Mouse (Mus musculus): ENCODE measurements around the gene Capn10. TPM values are rescaled to one million over a fixed set of nuclear protein-coding genes. Genes with fewer than 3 reads are reported as not detected.
"Not testable (repeated sequence)": the region's sequence is repeated elsewhere in the genome, so short reads cannot be mapped to it uniquely, and the experiment has no call there.

The Capn10 gene
- polyA plus RNA-seq, 1 experiment from 2014 or later: 53.0 TPM

- Histone ChIP-seq H3K27ac (no peak overlapping the region), H3K36me3 (no peaks in the 10 kb centered on the region), H3K4me3 (no peak overlapping the region), H3K9me3 (no peaks in the 10 kb centered on the region), H3K4me1 (replicated peaks) (peaks cover 3% of the 10 kb centered on the region; the same call in 1 of the 2 replicates), H3K27me3 (ENCODE audit: insufficient read depth, poor library complexity, severe bottlenecking) (no peaks in the 10 kb centered on the region)
- DNase-seq (ENCODE audit: low spot score): no peak
- 86% methylated on average over 1 of the region's 1 CpGs for WGBS
Observed at GRCm38 (mm10) chr1:92958999-92959398, 24.8 kb downstream of the Capn10 start.

DNA sequence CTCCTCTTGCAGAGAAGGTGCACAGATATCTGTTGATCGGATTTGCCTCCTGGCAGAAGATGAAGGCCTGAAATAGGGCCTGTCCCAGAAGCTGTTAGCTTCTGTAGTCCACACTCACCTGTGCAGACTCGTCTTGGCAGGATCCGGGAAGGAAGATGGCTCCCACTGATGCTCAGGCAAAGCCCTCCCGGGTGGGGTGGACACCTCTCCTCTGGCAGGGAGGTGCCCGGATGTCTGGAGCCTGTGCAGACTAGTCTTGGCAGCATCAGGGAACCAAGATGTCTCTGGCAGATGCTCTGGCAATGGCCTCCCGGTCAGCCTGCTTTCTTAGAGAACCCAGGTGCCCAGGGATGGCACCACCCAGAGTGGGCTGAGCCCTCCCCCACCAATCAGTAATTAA, 36.6 kb downstream of the Capn10 start:
- not testable (repeated sequence) for H3K4me3 ChIP-seq; H3K36me3 ChIP-seq; H3K9me3 ChIP-seq; H3K27ac ChIP-seq; H3K27me3 ChIP-seq (ENCODE audit: insufficient read depth, poor library complexity, severe bottlenecking); H3K4me1 ChIP-seq (replicated peaks); DNase-seq (ENCODE audit: low spot score)
- 89% methylated on average over 6 of the region's 6 CpGs for WGBS

DNA sequence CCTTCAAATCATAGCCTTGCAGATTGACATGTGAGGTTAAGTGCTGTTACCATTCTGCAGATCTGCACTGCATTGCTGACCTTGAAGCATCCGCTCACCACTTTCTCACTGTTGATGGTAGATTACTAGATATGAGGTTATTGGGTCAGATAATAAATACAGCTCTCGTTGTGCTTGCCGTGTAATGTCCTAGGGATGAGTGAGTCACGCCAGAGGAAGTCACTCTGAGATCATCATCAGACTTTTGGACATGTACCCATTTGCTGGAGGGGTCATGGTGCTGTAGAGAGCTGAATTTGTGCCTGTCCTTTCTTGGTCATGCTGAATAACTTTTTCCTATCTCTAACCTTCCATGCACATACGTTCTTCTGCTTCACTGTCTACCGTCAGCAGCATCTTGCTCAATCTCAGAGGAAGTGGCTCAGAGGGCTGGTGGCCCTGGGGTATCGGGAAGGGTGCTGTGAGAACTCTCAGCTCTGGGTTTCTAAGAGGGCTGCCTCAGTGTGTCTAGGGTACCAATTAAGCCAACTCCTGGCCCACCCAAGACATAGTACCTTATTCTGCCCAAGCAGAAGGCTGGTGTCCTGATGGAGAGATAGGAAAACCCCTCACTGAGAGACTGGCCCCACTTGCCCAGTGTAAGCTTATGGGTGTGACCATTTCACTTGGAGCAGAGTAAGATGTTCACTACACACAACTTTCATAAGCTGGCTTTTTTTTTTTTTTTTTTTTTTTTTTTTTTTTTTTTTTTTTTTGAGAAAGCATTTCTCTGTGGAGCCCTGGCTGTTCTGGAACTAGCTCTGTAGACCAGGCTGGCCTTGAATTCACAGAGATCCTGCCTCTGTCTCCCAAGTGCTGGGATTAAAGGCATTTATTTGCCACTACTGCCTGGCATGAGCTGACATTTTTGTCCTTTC, 38.0 kb downstream of the Capn10 start:
- Histone ChIP-seq H3K36me3 (no peaks in the 10 kb centered on the region), H3K9me3 (no peaks in the 10 kb centered on the region), H3K4me1 (replicated peaks) (peaks cover 13% of the 10 kb centered on the region), H3K27ac (no peak overlapping the region), H3K27me3 (ENCODE audit: insufficient read depth, poor library complexity, severe bottlenecking) (0 out of 2 replicates have a peak, but pooled peaks cover 6% of the 10 kb centered on the region), H3K4me3 (no peak overlapping the region)
- 93% methylated on average over 7 of the region's 7 CpGs for WGBS
- no peak for DNase-seq (ENCODE audit: low spot score)

DNA sequence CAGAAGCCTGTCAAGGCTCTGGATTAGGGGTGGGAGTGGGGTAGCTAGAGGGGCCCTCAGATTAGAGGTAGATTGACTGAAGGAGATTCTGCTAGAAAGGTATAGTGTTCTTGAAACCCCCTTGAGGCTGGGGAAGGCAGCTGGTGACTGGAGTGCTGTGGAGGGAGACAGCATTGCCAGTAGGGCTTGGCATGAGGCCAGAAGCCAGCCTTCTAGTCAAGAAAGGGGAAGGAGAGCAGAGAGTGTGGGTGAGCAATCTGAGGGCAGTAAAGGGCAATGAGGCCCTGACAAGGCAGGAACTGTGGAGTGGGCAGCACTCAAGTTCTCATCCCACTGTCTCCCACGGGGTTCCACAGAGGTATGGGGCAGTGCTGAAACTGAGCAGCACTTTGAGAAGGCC, 38.7 kb downstream of the Capn10 start:
- DNase-seq (ENCODE audit: low spot score): no peak
- 81% methylated on average over 1 of the region's 1 CpGs for WGBS
- Histone ChIP-seq H3K4me3 (no peak overlapping the region), H3K36me3 (no peaks in the 10 kb centered on the region), H3K4me1 (replicated peaks) (peaks cover 13% of the 10 kb centered on the region), H3K27ac (no peak overlapping the region), H3K9me3 (no peaks in the 10 kb centered on the region), H3K27me3 (ENCODE audit: insufficient read depth, poor library complexity, severe bottlenecking) (0 out of 2 replicates have a peak, but pooled peaks cover 6% of the 10 kb centered on the region)

DNA sequence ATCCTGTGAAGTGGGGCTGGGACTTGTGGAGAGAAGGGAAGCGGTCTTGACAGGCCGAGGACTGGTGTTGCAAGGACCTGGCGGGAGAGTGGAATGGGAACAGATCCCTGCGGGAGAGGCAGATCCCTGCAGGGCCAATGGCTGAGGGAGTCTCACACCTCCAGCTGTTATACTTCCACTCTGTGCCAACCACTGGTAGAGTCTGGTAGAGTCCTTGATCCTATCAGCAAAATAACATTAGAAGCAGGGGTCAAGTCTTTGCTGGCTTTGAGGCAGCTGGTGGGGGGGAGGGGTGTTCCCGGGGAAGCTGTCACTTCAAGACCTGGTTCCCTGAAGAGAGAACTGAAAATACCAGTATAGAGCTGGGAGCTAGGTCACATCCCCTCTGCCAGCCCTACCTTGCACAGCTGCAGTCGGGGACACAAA, 42.0 kb downstream of the Capn10 start:
- 51% methylated on average over 6 of the region's 6 CpGs for WGBS
- Histone ChIP-seq H3K4me3 (no peak overlapping the region), H3K9me3 (no peaks in the 10 kb centered on the region), H3K27me3 (ENCODE audit: insufficient read depth, poor library complexity, severe bottlenecking) (0 out of 2 replicates have a peak, but pooled peaks cover 6% of the 10 kb centered on the region), H3K27ac (no peak overlapping the region), H3K36me3 (no peaks in the 10 kb centered on the region), H3K4me1 (replicated peaks) (peaks cover 21% of the 10 kb centered on the region)
- DNase-seq (ENCODE audit: low spot score): no peak

DNA sequence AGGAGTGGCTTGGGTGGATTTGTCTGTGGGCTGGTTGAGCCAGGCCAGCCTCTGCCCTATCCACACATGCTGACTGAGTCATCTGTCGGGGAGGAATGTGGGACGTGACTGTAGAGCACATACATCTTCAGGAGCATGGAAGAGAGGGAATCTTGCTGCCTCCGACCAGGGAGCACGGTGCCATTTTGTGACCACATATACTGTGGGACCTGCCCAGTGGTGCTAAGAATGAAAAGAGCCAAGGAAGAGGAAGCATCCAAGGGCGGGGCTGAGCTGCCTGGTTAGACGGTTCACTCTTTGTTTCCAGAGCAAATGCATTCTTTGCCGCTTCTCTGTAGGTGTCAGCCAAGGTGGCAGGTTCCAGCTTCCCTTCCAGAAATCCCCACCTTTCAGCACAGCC, 44.5 kb downstream of the Capn10 start:
- Histone ChIP-seq H3K36me3 (no peaks in the 10 kb centered on the region), H3K27me3 (ENCODE audit: insufficient read depth, poor library complexity, severe bottlenecking) (0 out of 2 replicates have a peak, but pooled peaks cover 6% of the 10 kb centered on the region), H3K9me3 (no peaks in the 10 kb centered on the region), H3K4me1 (replicated peaks) (peaks cover 21% of the 10 kb centered on the region), H3K4me3 (no peak overlapping the region), H3K27ac (no peak overlapping the region)
- DNase-seq (ENCODE audit: low spot score): no peak
- WGBS: 49% methylated on average over 7 of the region's 7 CpGs

DNA sequence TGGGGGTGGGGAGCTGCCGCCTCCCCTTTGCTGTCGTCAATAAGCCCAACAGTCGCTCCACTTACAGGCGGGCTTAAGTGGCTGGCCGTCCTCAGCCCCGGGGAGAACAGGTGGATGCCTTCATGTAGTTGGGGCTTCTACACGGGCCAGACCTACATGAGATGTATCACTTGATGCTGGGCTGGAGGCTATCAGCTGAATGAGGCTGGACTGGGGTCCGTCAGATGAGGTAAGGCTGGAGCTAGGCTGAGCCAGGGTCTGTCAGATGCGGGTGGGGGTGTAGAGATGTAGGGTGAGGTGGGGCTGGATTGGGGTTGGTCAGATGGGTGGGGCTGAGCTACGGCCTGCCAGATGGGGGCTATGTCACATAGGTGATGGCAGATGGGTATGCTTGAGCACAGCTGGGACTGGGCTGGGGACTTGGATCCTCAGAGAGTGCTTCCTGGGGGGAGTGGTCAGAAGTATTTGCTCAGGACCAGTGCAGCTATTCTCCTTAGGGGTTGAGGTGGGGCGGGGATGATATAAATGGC, 45.0 kb downstream of the Capn10 start:
- H3K4me3 ChIP-seq: no peak overlapping the region
- no peak overlapping the region for H3K27ac ChIP-seq
- no peak for DNase-seq (ENCODE audit: low spot score)
- peaks cover 21% of the 10 kb centered on the region for H3K4me1 ChIP-seq (replicated peaks)
- 35% methylated on average over 11 of the region's 11 CpGs for WGBS
- H3K27me3 ChIP-seq (ENCODE audit: insufficient read depth, poor library complexity, severe bottlenecking): 0 out of 2 replicates have a peak, but pooled peaks cover 6% of the 10 kb centered on the region
- no peaks in the 10 kb centered on the region for H3K36me3 ChIP-seq
- H3K9me3 ChIP-seq: no peaks in the 10 kb centered on the region

DNA sequence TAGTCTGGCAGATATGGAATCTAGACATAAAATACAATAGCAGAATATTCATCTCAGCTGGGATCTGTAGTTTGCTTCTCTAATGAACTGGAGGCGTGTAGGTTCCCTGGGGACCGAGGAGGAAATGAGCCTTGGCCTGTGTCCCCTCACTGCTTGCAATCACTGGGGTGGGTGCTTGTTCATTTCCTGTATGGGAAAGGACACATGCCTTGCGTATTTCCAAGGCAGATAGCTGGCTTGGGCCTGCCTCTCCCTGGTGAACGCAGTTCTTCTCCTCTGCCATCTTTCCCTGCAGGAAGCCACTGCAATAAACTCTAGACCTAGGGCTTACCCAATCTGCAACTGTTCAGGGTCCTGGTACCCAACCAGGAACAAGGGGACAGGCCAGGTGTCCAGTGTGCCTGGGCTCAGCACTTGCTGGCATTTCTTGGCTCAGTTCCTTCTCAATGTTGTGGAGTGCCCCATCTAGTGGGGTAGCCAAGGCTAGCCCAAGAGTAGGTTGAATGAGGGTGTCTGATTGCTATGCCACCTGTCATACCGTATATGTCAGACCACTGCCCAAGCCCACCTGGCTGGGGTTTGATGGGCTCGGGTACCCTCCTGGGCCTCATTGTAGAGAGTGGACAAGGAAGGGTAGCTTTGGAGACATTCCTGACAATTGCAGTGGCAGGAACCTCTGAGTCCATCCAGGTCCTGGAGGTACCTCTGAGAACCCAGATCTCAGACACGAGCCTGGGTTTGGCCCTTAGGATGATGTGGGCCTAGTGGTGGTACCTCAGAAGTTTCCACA, 47.1 kb downstream of the Capn10 start:
- H3K36me3 ChIP-seq: no peaks in the 10 kb centered on the region
- no peak overlapping the region for H3K27ac ChIP-seq
- no peak overlapping the region for H3K4me3 ChIP-seq
- H3K27me3 ChIP-seq (ENCODE audit: insufficient read depth, poor library complexity, severe bottlenecking): 0 out of 2 replicates have a peak, but pooled peaks cover 5% of the 10 kb centered on the region
- no peaks in the 10 kb centered on the region for H3K9me3 ChIP-seq
- WGBS: 86% methylated on average over 7 of the region's 7 CpGs
- no peak for DNase-seq (ENCODE audit: low spot score)
- H3K4me1 ChIP-seq (replicated peaks): peaks cover 15% of the 10 kb centered on the region

DNA sequence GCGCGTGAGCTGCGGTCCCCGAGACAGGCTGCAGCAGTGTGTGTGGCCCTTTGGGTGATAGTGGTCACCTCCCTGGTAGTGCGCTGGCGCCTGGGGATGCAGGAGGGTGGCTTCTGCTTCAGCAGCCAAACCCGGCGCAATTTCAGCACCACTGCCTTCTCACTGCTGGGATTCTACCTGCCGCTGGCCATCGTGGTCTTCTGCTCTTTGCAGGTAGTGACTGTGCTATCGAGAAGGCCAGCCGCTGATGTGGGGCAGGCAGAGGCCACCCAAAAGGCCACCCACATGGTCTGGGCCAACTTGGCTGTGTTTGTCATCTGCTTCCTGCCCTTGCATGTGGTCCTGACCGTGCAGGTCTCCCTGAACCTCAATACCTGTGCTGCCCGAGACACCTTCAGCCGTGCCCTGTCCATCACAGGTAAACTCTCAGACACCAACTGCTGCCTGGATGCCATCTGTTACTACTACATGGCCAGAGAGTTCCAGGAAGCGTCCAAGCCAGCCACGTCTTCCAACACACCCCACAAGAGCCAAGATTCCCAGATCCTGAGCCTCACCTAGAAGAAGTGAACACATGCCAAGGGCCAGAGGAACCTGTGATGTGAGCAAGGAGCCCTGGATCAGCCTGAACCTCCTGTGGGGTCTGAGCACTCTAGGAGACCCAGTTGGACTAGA, 48.9 kb downstream of the Capn10 start:
- no peaks in the 10 kb centered on the region for H3K27me3 ChIP-seq (ENCODE audit: insufficient read depth, poor library complexity, severe bottlenecking)
- no peaks in the 10 kb centered on the region for H3K9me3 ChIP-seq
- no peak overlapping the region for H3K27ac ChIP-seq
- H3K36me3 ChIP-seq: no peaks in the 10 kb centered on the region
- no peak for DNase-seq (ENCODE audit: low spot score)
- H3K4me1 ChIP-seq (replicated peaks): peaks cover 8% of the 10 kb centered on the region; the same call in 1 of the 2 replicates
- 90% methylated on average over 17 of the region's 17 CpGs for WGBS
- H3K4me3 ChIP-seq: no peak overlapping the region

DNA sequence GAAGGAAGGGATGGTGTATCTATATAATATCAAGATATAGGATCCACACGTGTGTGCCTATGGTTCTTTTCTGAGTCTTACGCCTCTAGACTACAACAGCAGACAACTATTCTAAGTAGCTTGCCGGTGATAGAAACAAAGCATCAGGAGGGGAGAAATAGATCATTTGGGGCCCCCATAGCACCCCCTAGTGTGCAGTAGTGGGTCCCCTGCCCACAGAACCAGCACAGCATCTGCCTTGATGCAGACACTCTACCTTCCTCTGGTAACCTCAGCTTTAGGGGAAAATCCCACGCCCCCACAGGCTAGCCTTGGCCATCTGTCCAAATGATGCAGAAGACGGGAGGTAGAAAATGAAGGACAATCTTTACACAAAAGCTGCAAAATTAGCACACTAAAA, 50.8 kb downstream of the Capn10 start:
- 89% methylated on average over 5 of the region's 5 CpGs for WGBS
- no peak for DNase-seq (ENCODE audit: low spot score)
- no peak overlapping the region for H3K4me3 ChIP-seq
- H3K9me3 ChIP-seq: no peaks in the 10 kb centered on the region
- H3K36me3 ChIP-seq: no peaks in the 10 kb centered on the region
- H3K27ac ChIP-seq: no peak overlapping the region
- no peaks in the 10 kb centered on the region for H3K4me1 ChIP-seq (replicated peaks)
- H3K27me3 ChIP-seq (ENCODE audit: insufficient read depth, poor library complexity, severe bottlenecking): no peaks in the 10 kb centered on the region

DNA sequence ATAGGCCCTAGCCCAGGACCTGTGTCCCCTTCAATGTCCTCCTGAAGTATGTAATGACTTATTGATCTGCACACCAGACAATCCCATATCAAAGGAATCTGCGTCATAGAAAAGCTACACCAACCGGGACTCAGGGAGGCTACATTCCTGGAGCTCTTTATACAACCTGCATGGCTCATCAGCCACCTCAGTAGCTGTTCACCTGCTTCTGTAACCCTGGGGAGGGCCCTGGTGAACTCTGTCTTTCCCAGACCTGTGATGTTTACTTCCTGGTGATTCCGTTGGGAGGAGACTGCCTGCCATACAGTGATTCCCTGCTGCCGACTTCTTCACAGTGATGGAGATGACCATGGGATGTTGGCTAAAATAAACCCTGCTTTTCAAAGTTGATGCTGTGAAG, 54.7 kb downstream of the Capn10 start:
- no peaks in the 10 kb centered on the region for H3K27me3 ChIP-seq (ENCODE audit: insufficient read depth, poor library complexity, severe bottlenecking)
- WGBS: 90% methylated on average over 4 of the region's 4 CpGs
- no peaks in the 10 kb centered on the region for H3K9me3 ChIP-seq
- H3K4me1 ChIP-seq (replicated peaks): no peaks in the 10 kb centered on the region
- DNase-seq (ENCODE audit: low spot score): no peak
- no peak overlapping the region for H3K4me3 ChIP-seq
- H3K27ac ChIP-seq: no peak overlapping the region
- H3K36me3 ChIP-seq: no peaks in the 10 kb centered on the region

DNA sequence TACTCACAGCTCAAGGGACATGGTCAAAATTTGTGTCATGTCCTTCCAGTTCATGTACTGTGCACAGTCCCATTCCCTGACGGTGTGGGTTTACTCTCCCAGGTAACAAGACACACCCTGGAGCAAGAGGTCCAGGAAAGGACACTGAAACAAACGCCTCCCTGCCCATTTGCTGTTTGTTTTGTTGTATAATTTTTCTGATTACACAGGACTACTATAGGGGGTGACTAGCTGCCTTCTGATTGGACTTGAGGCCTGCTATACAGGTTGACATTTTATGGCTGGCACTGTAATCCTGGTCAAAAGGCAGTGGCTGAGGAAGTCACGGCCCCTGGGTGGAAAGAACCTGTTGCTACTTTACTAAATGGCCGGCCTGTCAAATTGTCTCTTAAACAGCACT, 55.7 kb downstream of the Capn10 start:
- 84% methylated on average over 4 of the region's 4 CpGs for WGBS
- Histone ChIP-seq H3K27me3 (ENCODE audit: insufficient read depth, poor library complexity, severe bottlenecking) (no peaks in the 10 kb centered on the region), H3K36me3 (no peaks in the 10 kb centered on the region), H3K9me3 (no peaks in the 10 kb centered on the region), H3K4me1 (replicated peaks) (no peaks in the 10 kb centered on the region), H3K27ac (no peak overlapping the region), H3K4me3 (no peak overlapping the region)
- DNase-seq (ENCODE audit: low spot score): no peak

Measured in hindbrain, embryonic 10.5 days (tissue).